Mouse (Mus musculus): Measurements from ENCODE around the gene Prelid1.

Prelid1 gene

GRCm38 (mm10) chr13:55319931-55320533 lies at the start of gene Prelid1:
Gene Prelid1 (plus strand): TSS chr13:55320500.
- DNase-seq (ENCODE audit: low read depth, low spot score), result no peak

- DNase-seq (ENCODE audit: low read depth, low spot score), result no peak
Measured at GRCm38 (mm10) chr13:55277203-55277602, 43.1 kb upstream of the Prelid1 start.

- DNase-seq (ENCODE audit: low read depth, low spot score), result no peak
Measured at GRCm38 (mm10) chr13:55277646-55278045, 42.7 kb upstream of the Prelid1 start.

- no peak for DNase-seq (ENCODE audit: low read depth, low spot score)
Measured at GRCm38 (mm10) chr13:55288854-55289253, 31.4 kb upstream of the Prelid1 start.

GRCm38 (mm10) chr13:55296760-55297159 lies 23.5 kb upstream of the Prelid1 start:
- DNase-seq (ENCODE audit: low read depth, low spot score), result no peak

- DNase-seq (ENCODE audit: low read depth, low spot score), result no peak
Measured at GRCm38 (mm10) chr13:55300913-55301312, 19.4 kb upstream of the Prelid1 start.

- DNase-seq (ENCODE audit: low read depth, low spot score), result no peak
Measured at GRCm38 (mm10) chr13:55312028-55312630, 8.2 kb upstream of the Prelid1 start.

- DNase-seq (ENCODE audit: low read depth, low spot score), result no peak
Measured at GRCm38 (mm10) chr13:55313051-55313450, 7.2 kb upstream of the Prelid1 start.

- DNase-seq (ENCODE audit: low read depth, low spot score), result no peak
Measured at GRCm38 (mm10) chr13:55314891-55315412, 5.3 kb upstream of the Prelid1 start.

GRCm38 (mm10) chr13:55318351-55318750 lies 1.9 kb upstream of the Prelid1 start:
- no peak for DNase-seq (ENCODE audit: low read depth, low spot score)

GRCm38 (mm10) chr13:55321434-55322129 lies 1.3 kb downstream of the Prelid1 start, which contains the start of gene Rab24:
Gene Rab24 (minus strand): TSS chr13:55321946.
- DNase-seq (ENCODE audit: low read depth, low spot score), result peak; percentile 72

- DNase-seq (ENCODE audit: low read depth, low spot score), result no peak
Measured at GRCm38 (mm10) chr13:55322130-55322825, 2.0 kb downstream of the Prelid1 start.

- DNase-seq (ENCODE audit: low read depth, low spot score), result no peak
Measured at GRCm38 (mm10) chr13:55325596-55325995, 5.3 kb downstream of the Prelid1 start.

GRCm38 (mm10) chr13:55327169-55327568 lies 6.9 kb downstream of the Prelid1 start:
- no peak for DNase-seq (ENCODE audit: low read depth, low spot score)

GRCm38 (mm10) chr13:55327633-55328032 lies 7.3 kb downstream of the Prelid1 start:
- peak; percentile 65 for DNase-seq (ENCODE audit: low read depth, low spot score)

- DNase-seq (ENCODE audit: low read depth, low spot score), result no peak
Measured at GRCm38 (mm10) chr13:55328171-55328570, 7.9 kb downstream of the Prelid1 start.

- no peak for DNase-seq (ENCODE audit: low read depth, low spot score)
Measured at GRCm38 (mm10) chr13:55328641-55329040, 8.3 kb downstream of the Prelid1 start.

GRCm38 (mm10) chr13:55329109-55329682 lies 8.9 kb downstream of the Prelid1 start:
- no peak for DNase-seq (ENCODE audit: low read depth, low spot score)

- peak; percentile 59 for DNase-seq (ENCODE audit: low read depth, low spot score)
Measured at GRCm38 (mm10) chr13:55329683-55330566, 9.6 kb downstream of the Prelid1 start, which contains the start of gene Mxd3. Gene Mxd3 (minus strand): TSS chr13:55329823.

- DNase-seq (ENCODE audit: low read depth, low spot score), result no peak
Measured at GRCm38 (mm10) chr13:55330567-55331400, 10.5 kb downstream of the Prelid1 start.
